Mouse (Mus musculus) liver, postnatal 0 days (tissue): Measurements from ENCODE around the gene Rara. TPM values are rescaled to one million over a fixed set of nuclear protein-coding genes. Genes with fewer than 3 reads are reported as not detected.
A peak's percentile ranks its signal among the peaks of the same experiment; 100 is the strongest.

Source experiments
- ATAC-seq: fragments of 200-750 bp; cut with Nextera tagmentation; 2 replicates; pipeline ENCODE4 v1.8.0; 2017; ENCODE audit warnings: mild to moderate bottlenecking, moderate library complexity
- DNase-seq: peaks from one replicate; pipeline ENCODE4 v3.0.0-alpha.2; 2016
- H3K27ac ChIP-seq: fragments of 300-500 bp; sonication (generic); 2 replicates; pipeline ENCODE4 v1.5.1; 2014; ENCODE audit warnings: antibody characterized with exemption, moderate library complexity, mild to moderate bottlenecking, low read depth
- H3K27me3 ChIP-seq: fragments of 300-500 bp; sonication (generic); 2 replicates; pipeline ENCODE4 v1.6.1; 2014; ENCODE audit warnings: low read length, control low read depth, mixed read lengths; ENCODE audit not compliant: insufficient read depth
- H3K36me3 ChIP-seq: fragments of 300-500 bp; sonication (generic); replicated peaks from 2 replicates; pipeline ENCODE4 v1.6.1; 2014; ENCODE audit warnings: mild to moderate bottlenecking, control low read depth, low read length, moderate library complexity, mixed read lengths; ENCODE audit not compliant: insufficient read depth
- H3K4me1 ChIP-seq: fragments of 300-500 bp; sonication (generic); 2 replicates; pipeline ENCODE4 v1.6.1; 2014; ENCODE audit warnings: antibody characterized with exemption, mild to moderate bottlenecking, control low read depth; ENCODE audit not compliant: insufficient read depth
- H3K4me2 ChIP-seq: fragments of 300-500 bp; sonication (generic); 2 replicates; pipeline ENCODE4 v1.6.1; 2014; ENCODE audit warnings: low read depth, mild to moderate bottlenecking, low read length, moderate library complexity, mixed read lengths
- H3K4me3 ChIP-seq: fragments of 300-500 bp; sonication (generic); 2 replicates; pipeline ENCODE4 v1.5.1; 2014; ENCODE audit warnings: low read depth, low read length
- H3K9ac ChIP-seq: fragments of 300-500 bp; sonication (generic); replicated peaks from 2 replicates; pipeline ENCODE4 v1.6.1; 2014; ENCODE audit warnings: mild to moderate bottlenecking, moderate library complexity
- H3K9me3 ChIP-seq: fragments of 300-500 bp; sonication (generic); 2 replicates; pipeline ENCODE4 v1.6.1; 2016; ENCODE audit warnings: mild to moderate bottlenecking, control low read depth, low read length, mixed read lengths
- CTCF ChIP-seq: sonication (generic); IDR thresholded peaks from 2 replicates; pipeline ENCODE4 v1.5.1; 2016; ENCODE audit warnings: antibody characterized with exemption, low read depth
- EP300 ChIP-seq: IDR thresholded peaks from 2 replicates; pipeline ENCODE4 v1.6.1; 2016; ENCODE audit warnings: antibody characterized with exemption, low read depth, mild to moderate bottlenecking
- WGBS: fragments of 180-500 bp; shearing (Covaris S2); extraction: QIAGEN DNeasy Blood & Tissue Kit; methylation state at CpG from one replicate; pipeline ENCODE4 v1.1.7; 2014; ENCODE audit not compliant: insufficient replicate concordance; 5-methylcytosine and 5-hydroxymethylcytosine counted together
- polyA plus RNA-seq: library from polyadenylated mRNA; unstranded; fragments of >200 nt; fragmentation: Nextera tagmentation; extraction: Ambion mirVana; gene quantifications from 2 replicates; pipeline ENCODE4 v1.2.1, GENCODE M21; 2015

The Rara gene
- polyA plus RNA-seq, 1 experiment from 2014 or later = 5.4 TPM

GRCm38 (mm10) chr11:98925868-98926311 is 1.7 kb upstream of the Rara start:
- no peak overlapping the region for H3K4me3 ChIP-seq
- peak; percentile 57 for DNase-seq
- H3K27me3 ChIP-seq = 0 out of 2 replicates have a peak, but pooled peaks cover 8% of the 10 kb centered on the region
- no peaks in the 10 kb centered on the region for H3K9me3 ChIP-seq
- no peak overlapping the region for H3K9ac ChIP-seq
- ATAC-seq = 0 out of 2 replicates have a peak, but pooled peaks have one; percentile 9
- WGBS = 25% methylated on average over 12 of the region's 12 CpGs
- no peak for TF ChIP-seq EP300
- no peak for TF ChIP-seq CTCF
- H3K4me2 ChIP-seq = no peak overlapping the region
- no peak overlapping the region; the same call in 1 of the 2 replicates for H3K27ac ChIP-seq
- H3K4me1 ChIP-seq = peaks cover 41% of the 10 kb centered on the region
- peaks cover 7% of the 10 kb centered on the region for H3K36me3 ChIP-seq

GRCm38 (mm10) chr11:98926553-98926952 is 1.1 kb upstream of the Rara start:
- Histone ChIP-seq H3K4me3 (no peak overlapping the region), H3K4me2 (no peak overlapping the region), H3K36me3 (peaks cover 5% of the 10 kb centered on the region), H3K27me3 (0 out of 2 replicates have a peak, but pooled peaks cover 10% of the 10 kb centered on the region), H3K9me3 (no peaks in the 10 kb centered on the region), H3K27ac (no peak overlapping the region; the same call in 1 of the 2 replicates), H3K4me1 (peaks cover 46% of the 10 kb centered on the region), H3K9ac (no peak overlapping the region)
- DNase-seq (no peak), ATAC-seq (no peak)
- WGBS = 79% methylated on average over 7 of the region's 7 CpGs
- TF ChIP-seq EP300 (no peak), CTCF (no peak)

GRCm38 (mm10) chr11:98928186-98928893 is 722 bp downstream of the Rara start:
- Histone ChIP-seq H3K4me1 (peaks cover 53% of the 10 kb centered on the region), H3K9ac (peak overlapping the region; percentile 38; the same call in 1 of the 2 replicates), H3K27me3 (peaks cover 12% of the 10 kb centered on the region; the same call in 1 of the 2 replicates), H3K36me3 (no peaks in the 10 kb centered on the region; the same call in 1 of the 2 replicates), H3K9me3 (no peaks in the 10 kb centered on the region), H3K4me3 (peak overlapping the region; percentile 30; the same call in 1 of the 2 replicates), H3K4me2 (peak overlapping the region; percentile 71), H3K27ac (no peak overlapping the region)
- ATAC-seq = no peak
- DNase-seq = no peak
- TF ChIP-seq EP300 = no peak
- WGBS = 37% methylated on average over 12 of the region's 12 CpGs

GRCm38 (mm10) chr11:98929503-98929902 is 1.9 kb downstream of the Rara start:
- ATAC-seq (no peak), DNase-seq (no peak)
- Histone ChIP-seq H3K4me3 (no peak overlapping the region), H3K4me1 (peaks cover 49% of the 10 kb centered on the region), H3K27ac (0 out of 2 replicates have a peak overlapping the region, but pooled peaks have one; percentile 16), H3K4me2 (no peak overlapping the region), H3K9me3 (no peaks in the 10 kb centered on the region), H3K36me3 (no peaks in the 10 kb centered on the region), H3K27me3 (peaks cover 13% of the 10 kb centered on the region; the same call in 1 of the 2 replicates), H3K9ac (no peak overlapping the region)
- no peak for TF ChIP-seq EP300
- no peak for TF ChIP-seq CTCF
- WGBS = 42% methylated on average over 9 of the region's 9 CpGs

DNA sequence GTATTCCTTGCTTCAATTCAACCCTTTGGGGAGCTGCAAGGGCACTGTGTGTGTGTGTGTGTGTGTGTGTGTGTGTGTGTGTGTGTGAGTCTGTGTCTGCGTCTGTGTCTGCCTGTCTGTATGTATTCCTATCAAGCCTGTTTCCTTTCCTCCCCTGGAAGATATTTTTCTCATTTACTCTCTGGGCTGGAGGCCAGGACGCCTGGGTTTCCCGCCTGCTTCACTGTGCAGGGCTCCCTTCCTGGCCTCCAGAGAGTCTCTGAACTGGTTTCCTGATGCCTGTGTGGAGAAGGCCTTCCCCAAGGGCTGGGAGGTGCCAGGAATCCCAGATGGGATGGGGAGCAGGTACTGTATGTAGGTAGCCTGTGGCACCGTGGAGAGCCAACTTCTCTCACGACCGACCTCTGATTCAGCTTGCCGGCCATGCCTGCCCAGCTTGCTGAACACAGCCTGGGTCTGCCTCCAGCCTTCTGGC is 2.5 kb downstream of the Rara start:
- ATAC-seq = no peak
- WGBS = 56% methylated on average over 7 of the region's 7 CpGs
- H3K9me3 ChIP-seq = no peaks in the 10 kb centered on the region
- no peak for TF ChIP-seq EP300
- TF ChIP-seq CTCF = no peak
- no peak overlapping the region for H3K4me2 ChIP-seq
- H3K36me3 ChIP-seq = no peaks in the 10 kb centered on the region
- no peak overlapping the region for H3K4me3 ChIP-seq
- DNase-seq = no peak
- H3K4me1 ChIP-seq = peaks cover 42% of the 10 kb centered on the region
- 0 out of 2 replicates have a peak overlapping the region, but pooled peaks have one; percentile 16 for H3K27ac ChIP-seq
- peaks cover 13% of the 10 kb centered on the region; the same call in 1 of the 2 replicates for H3K27me3 ChIP-seq
- no peak overlapping the region for H3K9ac ChIP-seq

DNA sequence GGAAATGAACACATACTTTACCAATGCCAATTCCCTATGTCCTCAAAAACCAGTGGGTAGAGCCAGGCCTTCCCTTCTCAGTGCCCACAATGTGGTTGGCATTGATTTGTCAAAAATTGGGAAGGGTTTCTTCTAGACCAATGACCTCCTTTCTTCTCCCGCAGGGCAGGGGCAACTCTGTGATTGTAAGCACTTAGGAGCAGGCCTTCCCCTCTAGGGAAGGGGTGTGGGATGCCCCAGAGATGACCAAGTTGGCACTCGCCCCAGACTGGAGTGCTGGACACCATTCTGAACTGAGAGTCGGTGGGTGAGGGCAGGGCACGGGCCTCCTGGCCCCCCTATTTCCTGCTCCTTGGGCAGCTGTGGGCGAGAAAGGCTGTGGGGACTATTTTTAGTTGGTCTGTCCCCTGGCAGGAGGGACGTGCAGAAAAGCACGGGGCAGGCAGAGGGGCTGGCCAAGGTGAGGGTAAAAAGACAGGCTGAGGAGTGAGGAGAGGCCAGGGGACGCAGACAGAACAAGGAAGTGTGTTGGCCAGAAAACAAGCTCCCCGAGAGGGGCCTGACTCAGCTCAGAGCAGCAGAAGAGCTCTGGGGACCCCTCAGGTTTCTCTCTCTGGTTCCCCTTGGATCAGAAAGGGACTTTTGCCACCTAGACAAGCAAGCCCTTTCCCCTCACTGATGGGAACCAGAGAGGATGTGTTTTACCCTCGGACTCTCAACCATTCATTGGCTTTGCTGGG is 3.3 kb downstream of the Rara start:
- no peak for ATAC-seq
- no peaks in the 10 kb centered on the region for H3K9me3 ChIP-seq
- peaks cover 18% of the 10 kb centered on the region for H3K27me3 ChIP-seq
- WGBS = 30% methylated on average over 10 of the region's 10 CpGs
- H3K36me3 ChIP-seq = no peaks in the 10 kb centered on the region
- no peak overlapping the region for H3K4me3 ChIP-seq
- H3K4me1 ChIP-seq = peaks cover 40% of the 10 kb centered on the region
- no peak overlapping the region for H3K4me2 ChIP-seq
- no peak for TF ChIP-seq CTCF
- TF ChIP-seq EP300 = no peak
- DNase-seq = no peak
- H3K27ac ChIP-seq = no peak overlapping the region
- peak overlapping the region; percentile 7; the same call in 1 of the 2 replicates for H3K9ac ChIP-seq
